Mouse (Mus musculus): ENCODE data around the gene Hist1h2be. TPM values are rescaled to one million over a fixed set of nuclear protein-coding genes. Genes with fewer than 3 reads are reported as not detected.
"Not testable (repeated sequence)": the region's sequence is repeated elsewhere in the genome, so short reads cannot be mapped to it uniquely, and the experiment has no call there.

The Hist1h2be gene
- total RNA-seq, 2 experiments from 2014 or later: 6.8 to 7.2 TPM

GRCm38 (mm10) chr13:23575864-23576313 is 45.0 kb downstream of the Hist1h2be start:
- DNase-seq (ENCODE audit: extremely low spot score in 1 of 2, low spot score in 2 of 2); intact Hi-C loops (cut with DNase I): not testable (repeated sequence)

- peak in 1 of 2 experiments; percentile 75 for DNase-seq (ENCODE audit: extremely low spot score in 1 of 2, low spot score in 2 of 2)
- intact Hi-C loops (cut with DNase I): no loop called here
Measured at GRCm38 (mm10) chr13:23575271-23575851, 45.6 kb downstream of the Hist1h2be start, which contains the start of gene Hist1h3d. Gene Hist1h3d (plus strand): TSS chr13:23575763.

- intact Hi-C loops (cut with DNase I); DNase-seq (ENCODE audit: extremely low spot score in 1 of 2, low spot score in 2 of 2): not testable (repeated sequence)
Measured at GRCm38 (mm10) chr13:23574546-23575170, 46.3 kb downstream of the Hist1h2be start.

DNA sequence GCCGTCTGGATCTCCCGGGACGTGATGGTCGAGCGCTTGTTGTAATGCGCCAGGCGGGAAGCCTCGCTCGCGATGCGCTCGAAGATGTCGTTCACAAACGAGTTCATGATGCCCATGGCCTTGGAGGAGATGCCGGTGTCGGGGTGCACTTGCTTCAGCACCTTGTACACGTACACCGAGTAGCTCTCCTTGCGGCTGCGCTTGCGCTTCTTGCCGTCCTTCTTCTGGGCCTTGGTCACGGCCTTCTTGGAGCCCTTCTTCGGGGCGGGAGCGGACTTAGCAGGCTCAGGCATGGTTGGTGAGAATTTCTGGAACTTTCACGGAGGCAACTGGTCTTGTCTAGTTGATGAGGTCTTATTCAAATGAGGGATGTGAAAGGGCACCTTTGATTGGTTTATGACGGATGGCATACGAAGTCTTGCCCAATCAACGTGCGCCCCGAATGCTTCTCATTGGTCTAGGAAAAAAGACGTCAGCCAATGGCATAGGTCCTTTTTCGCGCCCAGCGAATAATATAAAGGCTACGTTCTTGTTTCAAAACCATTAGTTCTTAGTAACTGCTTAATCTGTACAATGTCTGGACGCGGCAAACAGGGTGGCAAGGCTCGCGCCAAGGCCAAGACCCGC is 46.9 kb downstream of the Hist1h2be start, which contains the start of the genes Hist1h2bf and Hist1h2ad:
TSS of gene Hist1h2bf (minus strand) at position 299 of the 627 bp plus-strand sequence.
TSS of gene Hist1h2ad (plus strand) at position 484 of the 627 bp plus-strand sequence.
- intact Hi-C loops (cut with DNase I): not testable (repeated sequence)
- DNase-seq (ENCODE audit: extremely low spot score in 1 of 2, low spot score in 2 of 2): peak; percentile 92 to 98

GRCm38 (mm10) chr13:23573034-23573897 is 47.7 kb downstream of the Hist1h2be start:
- intact Hi-C loops (cut with DNase I); DNase-seq (ENCODE audit: extremely low spot score in 1 of 2, low spot score in 2 of 2): not testable (repeated sequence)

- no peak for DNase-seq (ENCODE audit: extremely low spot score in 1 of 2, low spot score in 2 of 2)
- intact Hi-C loops (cut with DNase I): no loop called here
Measured at GRCm38 (mm10) chr13:23572218-23573033, 48.5 kb downstream of the Hist1h2be start.

DNA sequence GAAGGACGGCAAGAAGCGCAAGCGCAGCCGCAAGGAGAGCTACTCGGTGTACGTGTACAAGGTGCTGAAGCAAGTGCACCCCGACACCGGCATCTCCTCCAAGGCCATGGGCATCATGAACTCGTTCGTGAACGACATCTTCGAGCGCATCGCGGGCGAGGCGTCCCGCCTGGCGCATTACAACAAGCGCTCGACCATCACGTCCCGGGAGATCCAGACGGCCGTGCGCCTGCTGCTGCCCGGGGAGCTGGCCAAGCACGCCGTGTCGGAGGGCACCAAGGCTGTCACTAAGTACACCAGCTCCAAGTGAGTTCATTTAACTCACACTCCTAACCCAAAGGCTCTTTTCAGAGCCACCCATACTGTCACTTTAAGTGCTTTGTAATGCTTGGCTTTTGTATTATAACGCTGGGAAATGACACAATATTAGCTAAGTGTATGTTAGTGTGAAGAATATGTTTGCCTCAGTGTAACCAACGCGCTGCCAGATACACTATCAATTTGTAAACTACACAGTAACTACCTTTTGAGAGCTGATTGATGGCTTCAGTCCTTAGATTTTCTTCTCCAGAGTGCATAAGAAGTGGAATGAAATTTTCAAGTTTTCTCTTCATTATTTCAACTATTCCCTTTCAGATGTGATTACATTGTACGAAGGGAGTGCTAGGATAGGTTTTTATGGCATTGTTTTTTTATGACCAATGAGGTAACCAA is 49.3 kb downstream of the Hist1h2be start:
- intact Hi-C loops (cut with DNase I); DNase-seq (ENCODE audit: extremely low spot score in 1 of 2, low spot score in 2 of 2): not testable (repeated sequence)

DNA sequence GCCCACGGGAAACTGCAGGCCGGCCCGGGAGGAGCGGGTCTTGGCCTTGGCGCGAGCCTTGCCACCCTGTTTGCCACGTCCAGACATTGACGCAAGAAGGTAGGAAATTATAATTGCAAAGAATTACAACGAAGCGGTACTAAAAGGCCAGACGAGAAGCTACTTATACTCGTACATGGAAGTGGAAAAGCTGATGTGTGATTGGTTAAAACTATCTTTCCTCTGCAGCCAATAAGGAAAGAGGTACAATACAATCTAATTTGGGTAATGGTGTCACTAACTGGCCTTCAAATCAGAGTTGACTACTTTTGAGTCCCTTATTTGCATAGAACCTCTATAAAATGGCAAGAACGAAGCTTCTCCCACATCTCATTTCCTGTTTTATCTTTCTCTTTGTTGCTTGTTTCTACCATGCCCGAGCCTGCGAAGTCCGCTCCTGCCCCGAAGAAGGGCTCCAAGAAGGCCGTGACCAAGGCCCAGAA is 49.9 kb downstream of the Hist1h2be start, which contains the start of the genes Hist1h2ae and Hist1h2bg:
TSS of gene Hist1h2ae (minus strand) at position 199 of the 482 bp plus-strand sequence.
TSS of gene Hist1h2bg (plus strand) at position 375 of the 482 bp plus-strand sequence.
- DNase-seq (ENCODE audit: extremely low spot score in 1 of 2, low spot score in 2 of 2): peak; percentile 57 to 87
- intact Hi-C loops (cut with DNase I): no loop called here

- intact Hi-C loops (cut with DNase I); DNase-seq (ENCODE audit: extremely low spot score in 1 of 2, low spot score in 2 of 2): not testable (repeated sequence)
Measured at GRCm38 (mm10) chr13:23570261-23571021, 50.5 kb downstream of the Hist1h2be start.

DNA sequence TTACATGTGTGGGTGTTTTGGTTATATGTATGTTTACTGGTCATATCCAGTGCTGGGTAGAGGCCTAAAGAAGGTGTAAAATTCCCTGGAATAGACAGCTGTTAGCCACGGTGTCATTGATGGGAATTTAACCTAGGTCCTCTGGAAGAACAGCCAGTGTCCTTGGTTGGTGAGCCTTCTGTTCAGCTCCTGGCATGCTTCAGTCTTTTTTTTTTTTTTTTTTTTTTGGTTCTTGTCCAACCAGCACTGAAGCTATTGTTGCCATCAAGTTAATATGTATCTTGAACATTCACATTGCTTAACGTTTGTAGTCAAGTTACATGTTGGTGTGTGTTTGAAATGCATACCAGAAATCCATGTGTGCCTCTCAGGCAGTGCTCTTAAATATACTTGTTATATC is 56.4 kb downstream of the Hist1h2be start:
- intact Hi-C loops (cut with DNase I): no loop called here
- DNase-seq (ENCODE audit: extremely low spot score in 1 of 2, low spot score in 2 of 2): no peak

- peak in 1 of 2 experiments; percentile 68 for DNase-seq (ENCODE audit: extremely low spot score in 1 of 2, low spot score in 2 of 2)
- intact Hi-C loops (cut with DNase I): no loop called here
Measured at GRCm38 (mm10) chr13:23562699-23563462, 58.0 kb downstream of the Hist1h2be start.

DNA sequence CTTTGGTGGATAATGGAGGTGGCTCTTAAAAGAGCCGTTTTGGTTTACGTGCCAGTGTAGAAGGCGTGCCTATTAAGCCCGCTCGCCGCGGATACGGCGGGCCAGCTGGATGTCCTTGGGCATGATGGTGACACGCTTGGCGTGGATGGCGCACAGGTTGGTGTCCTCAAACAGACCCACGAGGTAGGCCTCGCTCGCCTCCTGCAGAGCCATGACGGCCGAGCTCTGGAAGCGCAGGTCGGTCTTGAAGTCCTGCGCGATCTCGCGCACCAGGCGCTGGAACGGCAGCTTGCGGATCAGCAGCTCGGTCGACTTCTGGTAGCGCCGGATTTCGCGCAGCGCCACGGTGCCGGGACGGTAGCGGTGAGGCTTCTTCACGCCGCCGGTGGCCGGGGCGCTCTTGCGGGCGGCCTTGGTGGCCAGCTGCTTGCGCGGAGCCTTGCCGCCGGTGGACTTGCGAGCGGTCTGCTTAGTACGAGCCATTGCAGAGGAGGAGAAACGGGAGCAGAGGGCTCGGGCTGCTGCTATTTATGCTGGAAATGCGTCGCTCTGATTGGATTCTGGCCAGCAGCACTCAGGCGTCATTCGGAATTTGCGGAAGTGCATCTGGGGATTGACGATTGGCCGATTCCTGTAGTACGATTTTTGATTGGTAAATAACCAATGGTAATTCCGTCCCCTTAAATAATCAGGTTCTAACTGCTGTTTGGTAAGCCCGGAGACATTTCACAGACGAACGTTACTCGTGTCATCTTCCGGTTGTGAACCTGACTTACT is 58.9 kb downstream of the Hist1h2be start, which contains the start of gene Hist1h3e:
TSS of gene Hist1h3e (minus strand) at position 487 of the 777 bp plus-strand sequence.
- intact Hi-C loops (cut with DNase I): not testable (repeated sequence)
- DNase-seq (ENCODE audit: extremely low spot score in 1 of 2, low spot score in 2 of 2): peak; percentile 95 to 98

GRCm38 (mm10) chr13:23561531-23561882 is 59.4 kb downstream of the Hist1h2be start:
- intact Hi-C loops (cut with DNase I); DNase-seq (ENCODE audit: extremely low spot score in 1 of 2, low spot score in 2 of 2): not testable (repeated sequence)

GRCm38 (mm10) chr13:23560699-23561098 is 60.2 kb downstream of the Hist1h2be start:
- DNase-seq (ENCODE audit: extremely low spot score in 1 of 2, low spot score in 2 of 2); intact Hi-C loops (cut with DNase I): not testable (repeated sequence)

DNA sequence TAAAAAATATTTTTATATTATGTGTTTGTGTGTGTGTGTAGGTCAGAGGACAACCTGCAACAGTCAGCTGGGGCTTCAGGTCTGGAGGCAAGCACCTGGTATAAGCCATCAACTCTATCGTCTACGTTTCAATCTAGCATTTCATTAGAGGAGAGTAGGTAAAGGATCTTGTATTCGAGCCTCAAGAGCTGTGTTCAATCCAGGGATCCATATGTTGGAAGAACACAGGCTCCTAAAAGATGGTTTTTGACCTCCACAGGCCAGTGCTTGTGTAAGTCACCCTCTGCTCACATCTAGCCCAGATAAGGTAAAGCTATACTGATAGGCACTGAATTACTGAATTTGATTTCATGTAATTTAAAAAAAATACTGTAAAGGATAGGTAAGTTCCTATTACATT is 64.0 kb downstream of the Hist1h2be start:
- intact Hi-C loops (cut with DNase I): loop anchor here (10.0 kb wide), 1 partner anchor 198 kb away; the partner anchor contains the start of genes Hist1h2ab, Hist1h3b and Hist1h4b

More for the DNA sequence above, 64.0 kb downstream of the Hist1h2be start:
- DNase-seq (ENCODE audit: extremely low spot score in 1 of 2, low spot score in 2 of 2): no peak
